Mouse (Mus musculus): ENCODE data around the gene Rsph10b. TPM values are rescaled to one million over a fixed set of nuclear protein-coding genes. Genes with fewer than 3 reads are reported as not detected.
"Not testable (repeated sequence)": the region's sequence is repeated elsewhere in the genome, so short reads cannot be mapped to it uniquely, and the experiment has no call there.

The Rsph10b gene
- total RNA-seq, 2 experiments from 2014 or later: 0.93 to 1.3 TPM

DNA sequence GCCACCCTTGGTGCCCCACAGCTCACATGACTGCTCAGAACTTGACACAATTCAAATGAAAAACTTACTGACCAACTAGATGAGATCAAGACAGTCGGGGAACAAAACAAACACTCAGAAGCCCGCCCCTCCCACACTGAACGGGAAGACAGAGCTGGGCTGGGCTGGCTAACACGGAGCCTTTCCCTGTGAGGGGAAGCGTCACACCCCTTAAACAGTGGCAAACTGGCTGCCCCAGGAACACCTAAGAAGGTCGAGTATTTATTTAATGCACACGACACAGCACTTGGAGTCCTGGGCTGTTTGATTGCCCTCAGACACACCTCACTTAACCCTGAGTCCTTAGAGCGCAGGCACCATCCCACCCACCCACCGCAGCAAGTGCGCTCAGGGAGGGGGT, 59.8 kb downstream of the Rsph10b start:
- no peak for DNase-seq (ENCODE audit: low spot score)

DNA sequence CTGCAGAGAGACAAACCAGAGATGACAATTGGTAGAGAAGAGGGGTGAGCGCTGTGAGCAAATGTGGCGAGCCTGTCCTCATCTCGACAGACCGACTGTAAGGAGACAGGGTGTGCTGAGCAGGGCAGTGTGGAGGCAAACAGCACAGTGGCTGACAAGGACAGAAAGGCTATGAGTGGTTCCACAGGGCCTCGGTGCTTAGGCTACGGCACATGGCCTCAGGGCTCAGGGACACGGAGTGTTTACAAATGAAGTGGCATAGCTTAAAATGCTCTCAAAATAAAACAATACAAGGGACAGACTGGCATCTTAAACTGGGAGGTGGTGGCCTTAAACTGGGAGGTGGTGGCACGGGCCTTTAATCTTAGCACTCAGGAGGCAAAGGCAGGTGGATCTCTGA, 60.4 kb downstream of the Rsph10b start:
- no peak for DNase-seq (ENCODE audit: low spot score)

GRCm38 (mm10) chr5:143993849-143994248, 61.0 kb downstream of the Rsph10b start:
- no peak for DNase-seq (ENCODE audit: low spot score)

DNA sequence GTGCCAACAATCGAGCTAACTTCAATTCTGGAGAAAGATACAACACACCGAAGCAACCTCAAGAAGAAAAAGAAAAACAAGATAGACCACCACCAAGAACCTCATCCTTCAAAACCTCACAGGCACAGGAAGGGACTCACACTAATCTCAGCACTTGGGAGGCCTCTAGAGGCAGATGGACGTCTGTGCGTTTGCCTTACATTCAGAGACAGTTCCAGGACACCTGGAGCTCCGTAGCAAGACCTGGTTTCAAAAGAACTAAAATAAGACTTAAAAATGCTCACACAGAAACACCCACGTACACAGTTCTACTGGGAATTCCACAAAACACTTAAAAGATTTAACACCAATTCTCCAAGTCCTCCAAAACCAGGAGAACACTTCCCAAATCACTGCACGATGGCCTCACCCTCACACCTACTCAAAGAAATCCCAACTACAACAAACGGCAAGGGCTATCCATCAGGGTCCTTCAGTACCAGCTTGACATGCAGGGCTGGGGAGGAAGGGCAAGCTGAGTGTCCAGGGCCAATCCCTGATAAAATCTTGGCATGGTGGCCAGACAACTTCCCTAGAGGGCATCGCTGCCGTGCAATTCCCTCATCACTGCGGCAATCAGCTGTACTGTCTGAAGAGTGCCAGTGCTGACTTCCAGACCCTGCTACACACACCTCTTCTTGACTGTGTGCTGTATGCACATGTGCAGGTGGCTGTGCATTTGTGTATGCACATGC, 62.0 kb downstream of the Rsph10b start:
- DNase-seq (ENCODE audit: low spot score): no peak

DNA sequence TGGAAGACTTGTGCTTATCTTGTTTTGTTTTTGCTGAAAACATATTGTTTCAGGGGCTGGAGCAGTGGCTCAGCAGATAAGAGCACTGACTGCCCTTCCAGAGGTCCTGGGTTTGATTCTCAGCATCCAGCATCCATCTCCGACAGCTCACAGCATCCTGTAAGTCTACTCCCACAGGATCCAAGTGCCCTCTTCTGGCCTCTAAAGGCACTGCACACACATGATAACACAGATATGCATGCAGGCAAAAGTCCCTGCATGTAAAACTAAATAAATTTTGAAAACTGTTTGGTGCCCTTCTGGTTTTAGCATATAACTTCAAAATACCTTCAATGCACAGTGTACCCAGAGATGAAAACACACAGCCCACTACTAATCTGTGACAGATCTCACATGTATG, 66.6 kb downstream of the Rsph10b start:
- no peak for DNase-seq (ENCODE audit: low spot score)

DNA sequence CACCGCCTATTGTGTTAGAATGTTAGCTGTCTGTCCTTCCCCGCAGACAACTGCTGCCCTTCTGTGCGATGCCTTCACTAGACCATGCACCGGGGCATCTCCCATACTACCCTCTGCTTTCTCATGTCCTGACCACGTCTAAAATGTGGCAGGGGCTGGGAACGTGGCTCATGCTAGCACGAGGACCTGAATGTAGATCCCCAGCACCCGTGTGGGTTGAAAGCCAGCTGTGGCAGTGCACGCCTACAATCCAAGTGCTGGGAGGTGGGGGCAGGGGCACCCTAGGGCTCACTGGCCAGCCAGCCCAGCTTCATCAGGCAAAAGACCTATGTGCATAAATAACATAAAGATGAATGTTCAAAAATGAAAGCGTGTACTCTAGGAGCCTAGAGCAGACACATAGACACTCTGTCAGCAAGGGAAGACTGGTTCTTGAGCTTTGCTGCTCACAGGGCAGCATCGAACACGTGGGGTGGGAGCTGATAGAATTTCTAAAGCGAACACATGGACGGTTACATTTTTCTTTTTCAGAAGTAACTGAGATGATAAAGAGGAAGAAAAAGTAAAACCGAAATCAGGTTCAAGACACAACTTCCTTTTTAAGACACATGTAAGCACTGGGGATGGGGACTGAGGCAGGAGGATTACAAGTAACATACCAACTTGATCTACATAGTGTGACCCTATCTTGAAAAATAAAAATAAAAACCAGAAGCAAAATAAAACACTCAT, 69.8 kb downstream of the Rsph10b start:
- DNase-seq (ENCODE audit: low spot score): no peak

- DNase-seq (ENCODE audit: low spot score): not testable (repeated sequence)
Measured at GRCm38 (mm10) chr5:144013366-144014134, 80.7 kb downstream of the Rsph10b start.

GRCm38 (mm10) chr5:144014551-144015311, 81.9 kb downstream of the Rsph10b start, which contains the start of gene Ccz1:
Gene Ccz1, minus strand, starts transcription at chr5:144014877.
- peak; percentile 75 for DNase-seq (ENCODE audit: low spot score)

- no peak for DNase-seq (ENCODE audit: low spot score)
Measured at GRCm38 (mm10) chr5:144015312-144015650, 82.4 kb downstream of the Rsph10b start.

DNA sequence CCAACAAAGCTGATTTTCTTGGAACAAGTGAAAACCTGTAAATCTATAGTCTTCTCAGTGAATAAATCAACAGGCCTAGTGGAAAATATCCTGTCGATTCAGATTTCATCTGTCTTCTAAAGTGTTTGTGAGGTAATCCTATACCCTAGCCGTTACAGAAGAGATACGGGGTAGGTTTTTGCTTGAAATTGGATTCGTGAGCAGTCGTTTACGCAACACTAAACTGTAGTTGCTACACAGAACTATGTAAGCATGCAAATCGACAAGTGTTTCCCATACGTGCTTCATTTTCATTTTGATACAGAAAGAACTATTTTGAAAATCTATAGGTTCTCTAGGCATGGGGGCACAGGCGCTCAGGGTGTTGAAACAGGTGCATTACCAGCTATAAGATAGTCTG, 83.0 kb downstream of the Rsph10b start:
- no peak for DNase-seq (ENCODE audit: low spot score)

GRCm38 (mm10) chr5:144026620-144027263, 93.9 kb downstream of the Rsph10b start, which contains the start of gene Ocm:
Gene Ocm, minus strand, starts transcription at chr5:144026670.
- no peak for DNase-seq (ENCODE audit: low spot score)

DNA sequence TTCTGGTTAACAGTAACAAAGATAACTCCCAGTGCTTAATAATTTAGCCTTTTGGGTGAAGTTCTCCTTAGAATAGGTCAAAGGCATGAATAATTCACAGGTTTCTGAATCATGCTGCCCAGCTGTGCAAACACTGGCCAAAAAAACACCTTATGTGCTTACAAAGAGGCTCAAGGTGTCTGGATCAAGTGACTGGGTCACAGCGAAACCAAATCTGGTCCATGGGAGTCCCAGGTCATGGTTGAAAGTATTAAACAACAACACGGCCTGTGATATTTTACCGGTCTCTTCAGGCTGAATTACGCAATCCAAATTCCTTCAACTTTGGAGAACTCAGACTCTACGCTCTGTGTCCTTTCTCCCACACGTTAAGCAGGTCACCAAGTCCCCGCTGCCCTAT, 99.7 kb downstream of the Rsph10b start:
- no peak for DNase-seq (ENCODE audit: low spot score)

DNA sequence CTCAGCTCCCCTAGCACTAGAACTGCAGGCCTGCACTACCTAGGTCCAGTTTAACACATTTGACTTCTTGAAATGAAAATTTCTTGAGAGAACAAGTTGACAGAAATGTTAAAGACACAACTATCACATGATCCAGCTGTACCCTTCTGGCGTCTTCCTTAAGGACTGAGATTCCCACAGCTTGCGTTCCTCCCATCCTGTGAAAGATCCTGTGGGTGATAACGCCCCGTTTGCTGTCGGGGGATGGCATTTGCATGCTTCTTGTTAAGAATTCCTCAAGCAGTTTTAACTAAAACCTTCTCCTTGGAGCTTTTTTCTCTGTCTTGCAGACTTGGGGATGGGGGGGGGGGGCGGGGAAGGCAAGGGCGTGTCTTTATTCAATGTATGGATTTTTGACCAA, 101.7 kb downstream of the Rsph10b start:
- DNase-seq (ENCODE audit: low spot score): no peak

Other genes starting within 250 kb of the Rsph10b start
- gene Usp42, start 200.8 kb upstream of the Rsph10b start, total RNA-seq (2021): 1 to 10 TPM; 5.3 to 5.5 TPM
- 10 to 100 TPM; 25.2 to 27.4 TPM for gene Eif2ak1, start 115.2 kb upstream of the Rsph10b start, total RNA-seq (2021)
- gene Ankrd61, start 35.4 kb upstream of the Rsph10b start, total RNA-seq (2021): not detected
- 100 to 1,000 TPM in 1 of 2 experiments, 10 to 100 TPM in 1; 92.1 to 122 TPM for gene Aimp2, start 23.2 kb upstream of the Rsph10b start, total RNA-seq (2021)
- 1 to 10 TPM; 3.3 to 4.4 TPM for gene Pms2, start 23.1 kb upstream of the Rsph10b start, total RNA-seq (2021)
- not detected for gene Gm42421, start 4.9 kb upstream of the Rsph10b start, total RNA-seq (2021)
- 10 to 100 TPM; 39.9 to 45.8 TPM for gene Ccz1, start 81.8 kb downstream of the Rsph10b start, total RNA-seq (2021)
- not detected for gene Ocm, start 93.6 kb downstream of the Rsph10b start, total RNA-seq (2021)
- gene Lmtk2, start 167.4 kb downstream of the Rsph10b start, total RNA-seq (2021): 10 to 100 TPM; 25.9 to 27.1 TPM